Mouse (Mus musculus) gastrocnemius, adult 8-10 months (tissue): Measurements from ENCODE around the gene Galnt17. TPM values are rescaled to one million over a fixed set of nuclear protein-coding genes. Genes with fewer than 3 reads are reported as not detected.

ENCODE experiments used
- DNase-seq, 2 experiments: peaks; one replicate each; pipeline ENCODE4 v3.0.0; 2022; ENCODE audit warnings: low spot score in 2 of 2
- total RNA-seq, 4 experiments: library from RNA; stranded (reverse); gene quantifications; 2 replicates each; pipeline ENCODE4 v1.2.4; 2022

Galnt17 gene
- 1 to 10 TPM; 2.2 to 7.3 (median 4.1) TPM for total RNA-seq

- no peak for DNase-seq
Observed at GRCm38 (mm10) chr5:131308397-131308796, at the start of gene Galnt17. Galnt17 (minus strand) TSS chr5:131308497.

DNA sequence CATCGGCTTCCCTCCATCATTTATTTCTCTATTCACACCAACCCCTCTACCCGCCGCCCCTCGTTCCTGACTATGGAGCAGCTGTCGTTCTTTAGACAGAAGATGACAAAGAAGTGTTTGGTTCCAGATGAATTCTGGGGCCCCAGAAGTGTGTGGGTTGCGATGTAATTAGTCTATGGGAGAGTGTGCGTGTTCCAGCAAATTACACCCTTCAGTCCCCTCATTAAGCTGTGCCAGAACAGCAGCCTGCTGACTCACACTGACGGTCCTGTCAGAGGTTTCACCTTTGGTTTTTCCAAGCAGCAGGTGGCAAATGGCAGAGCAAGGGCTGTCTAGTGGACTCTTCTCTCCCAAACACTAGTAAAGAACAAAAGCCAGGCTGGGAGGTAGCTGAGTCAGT, 26.2 kb upstream of the Galnt17 start:
- no peak for DNase-seq

DNA sequence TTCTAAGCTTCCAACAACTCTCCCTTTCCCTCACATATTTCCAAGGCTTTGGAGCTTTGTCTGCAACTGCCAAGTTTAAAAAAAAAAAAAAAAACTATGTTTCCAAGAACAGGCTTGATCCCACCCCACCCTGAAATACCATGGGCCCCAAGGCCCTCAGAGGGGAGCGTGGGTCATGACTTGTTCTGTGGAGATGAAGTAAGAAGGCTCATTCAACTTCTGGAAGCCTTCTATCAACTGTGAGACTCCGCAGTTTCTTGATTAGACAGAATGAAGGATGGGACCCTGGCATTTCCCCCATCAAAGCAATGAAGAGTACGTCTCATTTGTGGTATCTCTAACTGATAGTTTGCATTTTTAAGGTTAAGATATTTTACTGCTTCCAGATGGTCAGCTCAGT, 13.0 kb upstream of the Galnt17 start:
- no peak for DNase-seq

DNA sequence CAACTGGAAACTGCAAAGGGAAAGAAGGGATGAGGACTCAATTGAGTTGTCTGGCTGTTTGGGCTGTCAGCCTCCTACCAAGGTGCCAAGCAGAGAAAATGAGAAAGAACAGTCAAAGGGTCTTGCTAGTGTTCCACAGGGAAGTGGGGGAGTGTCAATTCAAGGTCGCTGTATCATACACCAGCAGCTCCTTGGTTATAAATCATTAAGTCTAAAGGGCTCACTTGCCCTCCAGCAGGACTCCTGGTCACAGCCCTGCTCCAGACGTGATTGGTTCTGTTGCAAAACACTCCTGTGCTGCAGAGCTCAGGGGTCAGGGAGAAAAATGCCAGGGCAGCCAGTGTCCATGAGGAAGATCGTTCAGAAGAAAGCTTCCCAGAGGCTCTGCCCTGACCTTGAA, 11.3 kb upstream of the Galnt17 start:
- no peak for DNase-seq

- no peak for DNase-seq
Observed at GRCm38 (mm10) chr5:131319141-131319540, 10.8 kb upstream of the Galnt17 start.

- DNase-seq: no peak
Observed at GRCm38 (mm10) chr5:131315016-131315415, 6.7 kb upstream of the Galnt17 start.

DNA sequence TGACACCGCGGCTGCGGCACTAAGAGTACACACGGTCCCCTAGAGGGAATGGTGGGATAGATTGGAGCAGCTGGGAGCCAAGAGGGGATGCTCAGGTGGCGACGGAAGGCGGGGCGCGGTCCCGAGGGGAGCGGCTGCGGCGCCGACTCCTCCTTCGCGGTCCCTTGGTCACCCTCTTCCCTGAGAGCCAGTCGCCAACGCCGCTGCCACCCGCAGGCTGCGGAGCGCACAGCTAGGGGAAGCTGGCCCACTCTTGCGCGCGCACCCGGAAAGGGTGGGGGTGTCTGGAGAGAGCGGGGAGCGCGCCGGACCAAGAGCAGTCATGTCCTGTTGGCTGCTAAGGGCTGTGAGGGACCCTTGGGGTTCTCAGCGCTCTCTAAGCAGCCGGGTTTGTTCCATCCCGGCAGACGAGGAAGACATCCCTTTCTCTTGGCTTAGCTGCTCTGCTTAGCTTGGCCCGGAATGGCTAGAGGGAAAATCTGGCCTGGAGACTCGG, 593 bp downstream of the Galnt17 start:
- peak; percentile 72 for DNase-seq

DNA sequence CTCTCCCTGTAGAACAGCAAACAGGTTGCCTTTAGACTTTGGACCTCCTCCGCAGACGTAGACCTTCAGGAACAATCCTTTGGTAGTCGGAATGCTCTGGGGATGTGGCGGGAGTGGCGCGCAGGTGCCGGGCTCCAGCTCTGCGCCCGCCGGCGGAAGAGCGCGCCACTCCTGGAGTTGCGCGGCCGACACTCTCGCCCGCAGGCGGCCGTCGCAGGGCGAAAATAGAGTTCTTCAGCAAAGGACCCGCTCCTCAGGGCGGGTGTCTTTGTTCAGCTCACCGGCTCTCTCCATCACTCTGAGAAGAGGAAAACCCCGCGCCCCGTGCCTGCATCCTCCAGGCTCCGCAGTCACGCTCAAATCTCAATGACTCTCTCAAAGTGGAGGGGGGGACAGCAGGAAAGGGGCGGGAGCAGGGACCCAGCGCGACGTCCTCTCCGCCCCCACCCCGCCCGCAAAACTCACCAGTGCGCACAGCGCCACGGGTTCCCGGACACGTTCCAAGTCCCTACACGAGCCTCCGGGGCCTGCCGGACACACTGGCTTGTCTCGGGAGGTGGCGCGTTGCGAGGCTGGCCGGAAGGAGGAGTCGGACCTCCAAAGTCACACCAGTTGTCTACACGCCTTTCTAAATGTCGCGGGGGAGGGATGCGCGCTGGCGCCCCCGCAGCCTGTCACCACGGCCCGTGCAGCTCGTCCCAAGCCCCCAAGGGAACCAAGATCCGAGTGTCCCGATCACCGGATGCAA, 1.2 kb downstream of the Galnt17 start:
- DNase-seq: peak; percentile 38

- DNase-seq: no peak
Observed at GRCm38 (mm10) chr5:131306321-131306907, 1.9 kb downstream of the Galnt17 start.

DNA sequence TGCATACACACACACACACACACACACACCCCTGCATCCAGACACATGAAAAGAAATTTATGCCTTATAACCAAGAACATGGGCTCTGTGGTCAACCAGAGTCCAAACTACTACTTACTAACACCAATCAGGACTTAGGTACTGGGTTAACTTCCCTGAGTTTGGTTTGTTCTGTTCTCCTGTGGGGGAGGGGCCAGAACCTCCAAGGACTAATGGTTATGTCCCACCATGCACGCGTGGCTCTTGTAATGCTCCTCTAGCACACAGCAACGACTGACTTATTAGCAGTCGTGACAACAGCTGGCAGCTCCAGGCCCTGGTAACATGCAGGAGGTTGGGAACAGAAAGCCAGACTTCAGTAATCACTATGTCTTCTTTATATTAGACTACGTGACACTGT, 3.1 kb downstream of the Galnt17 start:
- DNase-seq: no peak

GRCm38 (mm10) chr5:131301526-131301925, 6.8 kb downstream of the Galnt17 start:
- DNase-seq: no peak

DNA sequence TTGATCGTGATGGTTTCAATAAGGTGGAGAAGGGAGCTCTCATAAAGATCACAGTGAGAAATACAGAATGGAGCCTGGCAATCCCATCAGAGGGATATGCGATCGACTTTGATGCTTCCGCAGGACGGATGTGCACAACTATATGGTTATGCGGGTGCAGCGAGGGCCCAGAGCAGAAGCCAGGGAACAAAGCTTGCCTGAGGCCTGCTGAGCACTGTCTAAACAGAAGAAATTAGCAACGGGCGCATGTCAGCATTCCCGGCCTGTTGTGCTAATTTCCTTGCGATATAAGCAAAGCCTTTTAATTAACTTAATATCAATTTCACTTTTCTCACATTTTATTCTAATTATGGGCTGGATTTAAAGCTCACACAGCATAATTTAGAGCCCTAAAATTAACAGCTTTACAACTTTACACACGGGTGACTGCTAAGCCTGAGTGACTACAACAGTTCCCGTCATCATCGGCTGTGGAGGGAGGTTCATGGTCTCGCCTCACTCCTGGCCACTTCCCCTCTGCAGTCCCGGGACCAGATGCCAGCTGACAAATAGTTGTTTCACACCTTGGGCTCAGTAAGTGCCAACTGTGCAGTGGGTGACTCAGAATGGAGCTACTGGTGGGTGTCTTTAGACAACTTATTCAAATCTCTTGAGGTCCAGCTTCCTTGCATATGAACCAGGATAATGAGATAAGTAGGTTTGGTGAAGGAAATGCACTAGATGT, 14.4 kb downstream of the Galnt17 start:
- DNase-seq: no peak

GRCm38 (mm10) chr5:131287091-131287490, 21.2 kb downstream of the Galnt17 start:
- DNase-seq: no peak

- no peak for DNase-seq
Observed at GRCm38 (mm10) chr5:131286680-131287079, 21.6 kb downstream of the Galnt17 start.

- no peak for DNase-seq
Observed at GRCm38 (mm10) chr5:131280349-131280748, 27.9 kb downstream of the Galnt17 start.

DNA sequence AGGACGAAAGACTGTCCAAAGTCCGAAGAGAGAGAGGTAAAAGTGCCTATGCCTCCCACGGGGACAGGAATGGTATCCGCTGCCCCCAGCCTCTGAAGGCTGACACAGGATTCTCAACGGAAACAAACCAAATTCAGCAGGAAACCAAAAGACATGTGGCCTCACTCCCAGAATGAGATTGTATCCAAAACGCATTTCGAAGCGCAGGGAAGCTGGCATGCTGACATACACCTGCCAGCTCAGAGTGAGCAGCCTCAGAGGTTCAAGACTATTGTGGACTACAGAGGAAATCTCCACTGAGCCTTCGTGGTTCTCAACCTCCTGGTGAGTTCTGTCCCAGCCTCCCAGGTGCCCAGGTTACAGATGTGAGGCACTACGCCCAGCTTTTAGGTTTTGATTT, 29.0 kb downstream of the Galnt17 start:
- no peak for DNase-seq

DNA sequence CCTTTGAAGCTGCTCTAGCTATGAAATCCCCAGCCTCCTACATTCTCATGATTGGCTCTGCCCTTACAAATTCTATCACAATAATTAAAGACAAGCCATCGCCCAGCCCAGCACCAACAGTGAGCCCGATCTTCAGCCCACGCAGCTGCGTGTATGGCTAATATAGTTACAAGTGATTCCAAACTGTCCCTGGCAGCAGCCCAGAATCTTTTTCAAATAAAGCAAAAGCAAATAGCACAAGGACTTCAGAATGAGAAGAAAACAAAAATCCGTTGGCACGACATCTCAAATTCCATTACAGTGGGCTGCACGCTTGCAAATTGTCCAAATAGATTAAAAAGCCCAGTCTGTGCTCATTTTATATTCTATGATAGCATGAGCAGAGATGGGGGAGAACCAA, 31.1 kb downstream of the Galnt17 start:
- peak in 1 of 2 experiments; percentile 28 for DNase-seq

DNA sequence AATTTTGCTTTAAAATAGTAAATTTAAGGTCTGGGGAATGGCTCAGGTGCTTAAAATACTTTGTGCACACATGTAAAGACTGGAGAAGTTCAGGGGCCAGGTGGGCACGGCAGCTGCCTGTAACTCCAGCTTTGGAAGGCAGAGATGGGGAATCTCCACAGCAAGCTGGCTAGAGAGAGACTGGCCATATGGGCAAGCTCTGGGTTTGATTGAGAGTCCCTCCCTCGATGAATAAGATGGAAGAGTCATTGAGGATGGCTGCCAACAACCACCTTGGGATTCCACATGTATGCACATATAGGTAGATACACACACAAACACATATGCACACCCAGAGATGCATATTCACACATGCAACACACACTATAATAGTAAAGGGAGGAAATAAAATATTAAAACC, 42.0 kb downstream of the Galnt17 start:
- DNase-seq: no peak

- DNase-seq: peak; percentile 35 to 45
Observed at GRCm38 (mm10) chr5:131264145-131264544, 44.2 kb downstream of the Galnt17 start.

- no peak for DNase-seq
Observed at GRCm38 (mm10) chr5:131250701-131251636, 57.3 kb downstream of the Galnt17 start.

DNA sequence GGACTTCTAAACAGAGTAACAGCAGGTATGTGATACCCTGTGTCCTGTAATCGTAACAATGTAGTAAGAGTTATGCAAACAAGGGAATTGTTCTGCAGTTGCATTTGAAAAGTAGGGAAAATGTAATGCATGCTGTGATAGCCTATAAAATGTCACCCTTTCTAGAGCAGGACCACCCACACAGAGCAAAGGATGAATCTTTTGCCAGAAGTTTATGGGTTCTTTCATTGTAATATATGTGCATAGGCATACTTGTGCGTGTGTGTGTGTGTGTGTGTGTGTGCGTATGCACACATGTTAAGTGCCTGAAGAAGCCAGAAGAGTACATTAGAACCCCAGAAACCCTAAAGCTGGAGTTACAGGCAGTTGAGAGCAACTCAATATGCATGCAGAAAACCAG, 59.9 kb downstream of the Galnt17 start:
- no peak for DNase-seq
